Mouse (Mus musculus): ENCODE measurements at regions not wholly inside any gene's neighbourhood (a gene's known extent, or its start where the extent isn't known, plus 50 kb on each side); places are given as distances from the start of the nearest gene placed in this dataset.

DNA sequence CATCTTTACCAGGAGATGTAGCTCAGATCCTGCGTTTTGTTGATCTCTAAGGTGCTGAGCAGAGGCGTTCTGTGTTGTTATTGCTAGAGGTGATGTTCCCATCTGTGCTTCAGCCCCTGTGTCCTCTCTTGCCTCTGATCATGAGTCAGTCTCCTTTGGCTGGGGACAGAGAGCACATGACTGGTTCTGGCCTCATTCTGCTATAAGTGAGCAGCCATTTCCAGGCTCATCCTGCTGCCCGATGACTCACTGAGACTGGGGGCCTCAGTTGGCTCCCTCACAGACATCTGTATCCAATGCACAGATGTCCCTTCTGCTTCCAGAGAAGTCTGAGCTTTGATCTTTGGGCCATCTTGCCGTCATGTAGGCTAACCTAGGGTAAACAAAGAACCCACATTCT lies 194.9 kb upstream of the Gm21798 start:
- 0 out of 2 replicates have a peak, but pooled peaks have one; percentile 43 for ATAC-seq (replicated peaks; ENCODE audit: insufficient number of reproducible peaks, insufficient read depth, low FRiP score, low read depth)
- H3K4me3 ChIP-seq = no peak overlapping the region
- H3K4me2 ChIP-seq = no peak overlapping the region
- H3K27me3 ChIP-seq = no peaks in the 10 kb centered on the region
- no peak overlapping the region for H3K9ac ChIP-seq
- WGBS = 72% methylated on average over 4 of the region's 4 CpGs
- H3K36me3 ChIP-seq = no peaks in the 10 kb centered on the region
- no peaks in the 10 kb centered on the region for H3K9me3 ChIP-seq (replicated peaks)
- H3K27ac ChIP-seq = no peak overlapping the region
- no peaks in the 10 kb centered on the region; the same call in 1 of the 2 replicates for H3K4me1 ChIP-seq (replicated peaks)

DNA sequence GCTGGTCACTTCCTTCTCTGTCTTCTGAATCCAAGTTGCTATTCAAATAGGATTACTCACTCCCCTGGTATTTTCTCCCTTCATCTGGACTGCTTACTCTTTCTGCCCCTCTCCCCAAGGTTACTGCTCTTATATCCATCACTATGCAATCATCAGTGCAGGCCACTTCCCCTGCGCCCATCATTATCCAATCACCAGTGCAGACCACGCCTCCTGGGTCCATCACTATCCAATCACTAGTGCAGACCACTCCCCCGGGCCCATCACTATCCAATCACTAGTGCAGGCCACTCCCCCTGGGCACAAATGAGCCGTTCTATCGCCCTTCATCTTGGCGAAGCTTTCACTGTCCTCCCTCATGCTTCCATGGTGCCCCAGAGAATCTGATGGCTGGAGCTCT lies 191.1 kb upstream of the Gm21798 start:
- no peak overlapping the region for H3K4me3 ChIP-seq
- no peak overlapping the region for H3K4me2 ChIP-seq
- no peak for ATAC-seq (replicated peaks; ENCODE audit: insufficient number of reproducible peaks, insufficient read depth, low FRiP score, low read depth)
- no peaks in the 10 kb centered on the region for H3K9me3 ChIP-seq (replicated peaks)
- H3K9ac ChIP-seq = no peak overlapping the region
- no peaks in the 10 kb centered on the region for H3K27me3 ChIP-seq
- no peak overlapping the region for H3K27ac ChIP-seq
- no peaks in the 10 kb centered on the region for H3K36me3 ChIP-seq
- WGBS = 80% methylated on average over 6 of the region's 6 CpGs
- no peaks in the 10 kb centered on the region; the same call in 1 of the 2 replicates for H3K4me1 ChIP-seq (replicated peaks)

DNA sequence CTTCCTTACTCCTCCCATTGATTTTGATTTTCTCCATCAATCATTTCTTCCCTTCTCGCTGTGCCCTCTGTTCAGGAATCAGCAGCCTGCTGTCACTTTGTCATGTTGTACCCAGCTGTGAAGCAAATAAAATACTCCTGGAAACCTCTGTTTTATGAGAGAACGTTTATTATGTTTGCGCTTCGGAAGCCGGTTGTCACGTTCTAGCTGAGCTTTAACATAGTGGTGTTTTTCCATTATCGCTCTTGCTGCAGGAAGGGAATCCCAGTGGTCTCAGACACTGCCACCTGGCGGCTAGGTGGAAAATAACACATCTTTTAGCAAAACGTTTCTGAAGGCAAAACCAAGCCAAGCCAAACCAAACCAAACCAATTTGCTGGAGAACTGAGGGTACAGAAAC lies 190.2 kb upstream of the Gm21798 start:
- no peaks in the 10 kb centered on the region for H3K9me3 ChIP-seq (replicated peaks)
- no peaks in the 10 kb centered on the region for H3K27me3 ChIP-seq
- no peak overlapping the region for H3K9ac ChIP-seq
- no peaks in the 10 kb centered on the region for H3K36me3 ChIP-seq
- no peak for ATAC-seq (replicated peaks; ENCODE audit: insufficient number of reproducible peaks, insufficient read depth, low FRiP score, low read depth)
- H3K4me3 ChIP-seq = no peak overlapping the region
- peak overlapping the region; percentile 43; the same call in 1 of the 2 replicates for H3K4me2 ChIP-seq
- 16% methylated on average over 9 of the region's 9 CpGs for whole genome bisulfite sequencing
- H3K27ac ChIP-seq = no peak overlapping the region
- no peaks in the 10 kb centered on the region; the same call in 1 of the 2 replicates for H3K4me1 ChIP-seq (replicated peaks)
